Mouse (Mus musculus) cortical plate, adult 2 months (tissue): ENCODE measurements at regions not wholly inside any gene's neighbourhood (a gene's known extent, or its start where the extent isn't known, plus 50 kb on each side); places are given as distances from the start of the nearest gene placed in this dataset.

ENCODE experiments used
- CTCF ChIP-seq: fragments of 200-500 bp; IDR thresholded peaks from 2 replicates; pipeline ENCODE4 v1.5.1; 2011; ENCODE audit warnings: mild to moderate bottlenecking, control low read depth, low read length; ENCODE audit not compliant: insufficient read depth; ENCODE audit errors: extremely low read depth
- POLR2A ChIP-seq: fragments of 200-500 bp; IDR thresholded peaks from 2 replicates; pipeline ENCODE4 v1.6.1; 2011; ENCODE audit warnings: mild to moderate bottlenecking, low read length, control low read depth; ENCODE audit not compliant: insufficient read depth; ENCODE audit errors: extremely low read depth

DNA sequence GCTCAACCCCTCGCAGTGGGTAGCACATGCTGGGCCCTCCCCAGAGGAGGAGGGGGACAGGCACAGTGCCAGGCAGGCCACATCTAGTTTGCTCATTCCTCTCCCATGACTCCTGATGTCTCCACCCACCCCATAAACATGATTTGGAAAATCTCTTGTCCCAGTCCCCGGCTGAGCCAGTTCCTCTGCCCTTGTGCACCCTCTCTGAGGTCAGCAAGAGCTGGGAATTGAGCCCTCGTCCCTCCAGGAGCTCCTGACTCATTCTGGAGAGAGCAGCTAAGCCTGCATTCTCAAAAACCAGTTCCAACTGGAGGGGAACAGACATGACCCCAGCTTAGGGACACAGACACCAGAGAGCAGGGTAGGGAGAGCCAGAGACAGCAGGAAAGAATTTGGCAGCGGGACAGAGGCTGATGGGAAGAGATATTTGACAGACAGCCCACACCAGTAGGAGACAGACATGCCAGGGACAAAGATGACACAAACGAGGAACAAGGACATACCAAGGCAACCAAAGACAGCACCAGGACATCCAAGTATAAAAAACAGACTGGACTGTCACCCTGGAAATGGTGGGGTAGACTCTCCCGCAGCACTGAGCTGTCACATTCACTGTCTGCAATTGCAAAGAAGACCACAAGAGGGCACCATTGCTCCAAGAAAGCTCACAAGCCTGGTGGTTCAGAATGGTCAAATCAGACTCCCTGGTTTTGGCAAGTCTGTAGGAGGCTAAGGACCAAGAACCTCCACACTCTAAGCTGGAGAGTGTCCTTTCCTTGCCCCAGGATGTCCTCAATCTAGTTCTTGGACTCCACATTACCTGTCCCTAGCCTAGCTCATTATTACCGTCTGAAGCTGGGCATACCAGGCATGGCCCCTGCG lies 58.8 kb upstream of the Thy1 start:
- TF ChIP-seq POLR2A (no peak), CTCF (peak; percentile 99)
